Mouse (Mus musculus): ENCODE data around the gene Ddx17.

The Ddx17 gene

DNA sequence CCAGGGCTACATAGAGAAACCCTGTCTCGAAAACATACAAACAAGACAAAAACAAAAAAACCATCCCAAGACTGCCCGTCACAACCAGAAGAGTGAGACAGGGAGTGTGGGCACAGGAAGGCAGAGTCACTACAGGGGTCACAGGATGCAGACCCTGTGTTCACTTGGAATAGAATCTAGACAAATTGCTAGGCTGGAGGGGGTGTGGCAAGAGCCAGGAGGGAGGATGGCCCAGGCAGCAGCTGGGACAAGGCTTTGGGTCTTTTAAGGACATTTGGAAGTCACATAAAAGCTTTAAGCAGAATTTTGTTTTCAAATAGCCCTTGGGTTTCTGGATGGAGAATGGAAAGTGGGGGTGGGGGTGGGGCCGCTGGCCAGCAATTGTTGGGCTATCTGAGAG lies 28.0 kb downstream of the Ddx17 start:
- DNase-seq (ENCODE audit: low read depth, low spot score): no peak

DNA sequence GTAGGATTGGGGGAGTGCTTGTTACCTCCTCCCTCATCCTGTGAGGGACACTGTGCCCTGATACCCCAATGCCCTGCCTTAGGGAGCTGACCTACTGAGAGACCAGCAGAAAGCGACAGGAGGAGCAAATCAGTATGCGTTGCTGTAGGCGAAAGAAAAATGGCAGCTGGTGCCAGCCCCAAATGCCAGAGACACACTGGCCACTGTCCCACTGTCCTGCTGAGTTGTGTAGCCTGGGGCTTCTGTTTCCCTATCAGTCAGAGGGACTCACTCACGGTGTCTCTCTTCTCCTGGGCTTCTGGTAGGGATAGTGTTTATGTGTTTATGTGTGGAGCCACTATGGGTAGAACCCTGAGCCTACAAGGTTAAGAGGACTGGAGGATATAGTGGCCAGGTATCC lies 28.8 kb downstream of the Ddx17 start:
- no peak for DNase-seq (ENCODE audit: low read depth, low spot score)

DNA sequence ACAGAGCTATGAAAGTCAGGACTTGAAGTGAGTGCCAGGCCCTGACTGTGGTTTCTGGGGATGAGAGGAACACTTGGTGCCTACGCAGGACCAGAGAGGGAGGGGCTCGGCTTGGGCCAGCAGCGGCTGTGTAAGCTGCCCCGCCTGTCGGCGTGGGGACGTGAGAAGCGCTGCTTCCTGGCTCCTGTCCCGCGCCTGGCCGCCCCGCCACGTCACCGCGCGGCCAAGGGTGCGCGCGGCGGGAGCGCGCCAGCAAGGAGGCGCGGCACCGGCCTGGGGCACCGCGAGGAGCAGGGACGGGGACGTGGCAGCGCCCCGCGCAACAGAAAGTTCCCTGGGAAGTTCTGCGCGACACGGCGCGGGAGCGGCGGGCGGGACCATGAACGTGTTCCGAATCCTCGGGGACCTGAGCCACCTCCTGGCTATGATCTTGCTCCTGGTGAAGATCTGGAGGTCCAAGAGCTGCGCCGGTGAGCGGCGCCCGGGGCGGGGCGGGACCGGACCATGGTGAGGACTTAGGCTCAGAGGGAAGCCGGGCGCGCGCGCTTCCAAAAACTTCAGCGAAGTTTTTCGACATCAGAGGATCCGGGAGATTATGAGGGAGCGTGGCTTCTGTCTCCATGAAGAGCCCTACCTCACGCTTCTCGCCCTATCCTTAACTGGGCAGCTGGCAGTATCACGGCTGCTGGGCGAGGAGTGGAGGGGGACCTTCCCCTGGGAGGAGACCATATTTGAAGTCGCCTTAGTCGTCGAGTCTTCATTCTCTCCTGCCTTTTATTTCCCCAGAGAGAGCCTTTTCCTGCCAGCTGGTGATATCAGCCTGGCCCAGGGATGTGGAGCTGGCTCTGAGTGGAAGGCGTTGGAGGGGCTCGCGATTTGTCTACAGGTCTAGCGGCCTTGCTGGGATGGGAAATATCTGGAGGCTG lies 30.1 kb downstream of the Ddx17 start, which contains the start of gene Kdelr3:
Gene Kdelr3, plus strand, starts transcription at position 241 of the 926 bp plus-strand sequence.
- no peak for DNase-seq (ENCODE audit: low read depth, low spot score)

DNA sequence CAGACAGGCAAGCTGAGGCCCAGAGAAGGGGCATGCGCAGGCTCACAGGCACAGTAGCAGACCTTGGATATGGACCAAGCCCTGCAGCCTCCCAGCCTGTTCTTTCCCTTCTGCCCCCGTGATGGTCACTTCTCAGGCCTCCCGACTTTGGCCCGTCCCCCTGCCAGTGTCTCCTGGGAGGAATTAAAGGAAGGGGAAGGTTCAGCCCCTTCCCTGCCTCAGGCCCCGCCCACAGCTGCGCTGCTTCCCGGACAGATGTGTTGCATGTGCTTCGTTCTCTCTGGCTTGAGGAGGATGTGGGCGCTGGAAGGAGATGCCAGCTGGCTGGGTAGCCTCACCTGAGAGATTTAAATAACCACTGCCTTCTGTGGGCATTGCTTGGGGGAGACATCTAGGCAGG lies 32.6 kb downstream of the Ddx17 start:
- DNase-seq (ENCODE audit: low read depth, low spot score): no peak

DNA sequence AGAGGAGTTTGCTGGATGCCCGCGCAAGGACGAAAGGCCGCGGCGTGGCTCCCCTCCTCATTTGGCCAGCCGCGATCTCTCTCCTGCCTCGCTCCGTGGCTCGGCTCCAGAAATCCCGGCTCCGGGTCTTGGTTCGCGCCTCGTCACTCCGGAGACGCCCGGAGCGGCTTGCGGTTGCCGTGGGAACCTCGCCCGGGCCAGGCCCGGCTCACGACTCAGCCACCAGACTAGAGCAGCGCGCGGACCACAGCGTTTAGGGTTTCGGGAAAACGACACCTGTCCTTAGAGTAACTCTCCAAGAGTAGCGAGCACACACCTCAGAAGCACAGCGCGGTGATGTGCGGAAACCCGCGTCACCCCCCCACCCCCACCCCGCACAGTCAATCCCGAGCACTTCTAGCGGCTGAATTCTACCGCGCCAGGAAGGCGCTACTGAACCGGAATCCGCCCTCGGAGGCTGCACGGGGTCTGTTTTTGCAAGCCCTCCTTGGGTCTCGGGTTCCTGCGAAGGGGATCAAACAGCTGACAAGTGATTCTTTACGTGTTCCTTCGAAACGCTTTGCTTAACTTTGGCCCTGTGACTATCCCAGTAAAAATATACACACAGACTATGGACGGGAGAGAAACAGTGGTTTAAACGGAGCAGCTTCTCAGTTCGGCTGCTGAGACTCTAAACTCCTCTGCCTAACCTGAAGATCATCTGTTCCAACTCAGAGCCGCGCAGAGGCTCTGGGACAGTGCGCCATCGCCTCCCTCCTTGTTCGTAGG lies 34.8 kb downstream of the Ddx17 start:
- DNase-seq (ENCODE audit: low read depth, low spot score): no peak

DNA sequence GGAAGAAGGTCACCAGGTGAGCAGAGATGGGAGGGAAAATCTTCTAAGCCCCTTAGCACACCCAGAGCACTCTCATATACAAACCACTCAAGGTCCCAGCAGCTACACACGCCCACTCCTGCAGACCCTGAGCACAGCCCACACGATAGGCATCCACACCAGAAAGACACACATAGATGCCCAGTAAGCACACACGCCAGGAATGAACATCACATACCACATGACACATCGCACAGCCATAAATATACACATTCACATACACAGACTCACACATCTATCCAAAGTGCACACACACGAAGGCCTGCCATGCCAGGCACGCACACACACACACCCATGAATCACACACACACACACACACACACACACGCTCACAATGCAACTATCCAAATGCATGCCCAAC lies 36.1 kb downstream of the Ddx17 start:
- DNase-seq (ENCODE audit: low read depth, low spot score): no peak

DNA sequence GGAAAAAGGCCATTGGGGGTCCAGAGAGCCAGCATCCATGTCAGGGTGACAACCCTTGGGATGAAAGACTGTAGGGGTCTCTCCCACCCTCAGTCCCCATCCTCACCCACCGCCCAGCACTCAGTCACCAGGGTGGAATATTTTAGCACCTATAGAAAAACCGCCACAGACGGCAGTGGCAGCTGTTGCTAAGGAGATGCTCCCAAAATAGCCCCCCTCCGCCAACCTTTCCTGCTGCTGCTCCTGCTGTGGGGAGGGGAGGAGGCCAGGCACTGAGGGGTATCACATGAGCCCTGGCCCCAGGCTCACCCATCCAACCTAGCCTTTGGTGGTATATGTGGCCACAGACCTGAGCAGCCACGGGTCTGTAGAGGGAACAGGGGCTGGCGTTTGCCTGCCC lies 36.5 kb downstream of the Ddx17 start:
- no peak for DNase-seq (ENCODE audit: low read depth, low spot score)

DNA sequence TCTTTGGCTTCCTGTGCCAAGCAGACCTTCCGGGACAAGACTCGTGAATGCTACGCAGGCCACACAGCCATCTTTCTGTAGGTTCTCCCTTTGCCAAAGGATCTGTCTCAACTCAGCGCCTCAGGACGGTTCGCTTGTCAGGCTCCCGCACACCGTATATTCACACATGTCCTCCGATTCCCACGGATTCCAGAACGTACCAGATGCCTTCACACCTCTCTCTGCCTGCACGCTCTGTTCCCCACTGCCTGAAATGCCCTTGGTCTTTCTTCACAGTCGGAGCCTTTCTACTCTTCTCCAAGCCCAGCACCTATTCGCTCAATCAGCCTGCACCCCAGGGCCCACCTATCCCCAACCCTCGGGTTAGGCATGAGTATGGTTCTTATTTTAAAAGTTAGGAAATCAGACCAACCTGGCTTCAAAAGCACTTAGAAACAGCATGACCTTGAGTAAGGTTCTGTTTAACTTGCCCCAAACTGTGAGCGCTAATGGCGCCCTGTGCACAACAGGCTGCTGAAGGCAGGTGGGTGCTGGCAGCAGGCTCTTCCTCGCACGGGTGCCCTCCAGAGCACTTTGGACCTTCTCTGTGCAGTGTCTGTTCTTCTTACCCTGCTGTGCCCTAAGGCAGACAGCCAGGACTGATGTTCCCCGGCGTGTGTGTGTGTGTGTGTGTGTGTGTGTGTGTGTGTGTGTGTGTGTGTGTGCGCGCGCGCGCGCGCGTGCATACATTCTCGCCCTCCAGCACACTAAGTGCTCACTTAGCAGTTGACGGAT lies 39.3 kb downstream of the Ddx17 start:
- no peak for DNase-seq (ENCODE audit: low read depth, low spot score)

DNA sequence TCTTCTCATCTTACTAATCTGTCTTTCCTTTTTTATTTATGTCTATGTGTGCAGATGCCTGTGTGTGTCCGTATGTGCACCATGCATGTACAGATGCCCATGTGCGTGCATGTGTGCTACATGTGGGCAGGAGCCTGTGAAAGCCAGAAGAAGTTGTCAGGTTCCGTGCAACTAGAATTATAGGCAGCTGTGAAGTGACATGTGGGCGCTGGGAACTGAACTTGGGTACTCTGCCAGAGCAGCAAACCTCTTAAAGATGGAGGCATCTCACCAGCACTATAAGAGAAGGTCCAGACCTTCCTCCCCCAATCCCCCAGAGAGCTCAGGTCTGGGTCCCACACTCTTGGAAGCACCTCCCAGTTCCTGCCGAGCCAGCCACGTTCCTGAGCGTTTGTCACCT lies 40.1 kb downstream of the Ddx17 start:
- no peak for DNase-seq (ENCODE audit: low read depth, low spot score)

DNA sequence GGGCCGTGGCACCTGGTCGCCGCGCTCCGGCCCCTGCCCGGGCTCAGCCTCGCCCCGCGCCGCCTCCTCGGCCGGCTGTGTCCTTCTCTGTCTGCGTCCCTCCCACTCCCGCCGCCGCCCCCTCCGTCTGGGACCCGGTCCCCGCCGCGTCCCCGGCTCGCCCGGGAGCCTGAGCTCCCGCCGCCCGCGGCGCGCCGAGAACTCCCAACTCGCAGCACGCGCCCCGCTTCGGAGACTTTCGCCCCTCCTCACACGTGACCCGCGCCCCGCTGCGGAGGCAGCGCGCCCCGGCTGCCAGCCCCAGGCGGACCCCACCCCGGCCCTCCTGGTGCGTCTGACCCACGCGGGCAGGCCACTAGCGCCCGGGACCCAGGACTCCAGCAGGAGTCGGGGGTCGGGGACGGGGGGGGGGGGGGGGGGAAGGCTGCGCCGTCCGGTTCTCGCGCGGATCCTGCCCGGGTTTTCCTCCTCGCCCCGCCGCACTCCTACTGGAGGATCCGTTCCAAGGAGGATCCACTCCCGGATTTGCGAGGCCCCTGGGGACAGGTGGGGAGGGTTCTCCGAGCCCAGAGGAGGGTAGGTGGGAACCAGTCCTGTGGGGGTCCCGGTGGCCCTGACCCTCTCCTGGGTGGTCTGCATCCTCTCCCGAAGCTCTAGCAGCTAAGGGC lies 40.8 kb downstream of the Ddx17 start:
- no peak for DNase-seq (ENCODE audit: low read depth, low spot score)

DNA sequence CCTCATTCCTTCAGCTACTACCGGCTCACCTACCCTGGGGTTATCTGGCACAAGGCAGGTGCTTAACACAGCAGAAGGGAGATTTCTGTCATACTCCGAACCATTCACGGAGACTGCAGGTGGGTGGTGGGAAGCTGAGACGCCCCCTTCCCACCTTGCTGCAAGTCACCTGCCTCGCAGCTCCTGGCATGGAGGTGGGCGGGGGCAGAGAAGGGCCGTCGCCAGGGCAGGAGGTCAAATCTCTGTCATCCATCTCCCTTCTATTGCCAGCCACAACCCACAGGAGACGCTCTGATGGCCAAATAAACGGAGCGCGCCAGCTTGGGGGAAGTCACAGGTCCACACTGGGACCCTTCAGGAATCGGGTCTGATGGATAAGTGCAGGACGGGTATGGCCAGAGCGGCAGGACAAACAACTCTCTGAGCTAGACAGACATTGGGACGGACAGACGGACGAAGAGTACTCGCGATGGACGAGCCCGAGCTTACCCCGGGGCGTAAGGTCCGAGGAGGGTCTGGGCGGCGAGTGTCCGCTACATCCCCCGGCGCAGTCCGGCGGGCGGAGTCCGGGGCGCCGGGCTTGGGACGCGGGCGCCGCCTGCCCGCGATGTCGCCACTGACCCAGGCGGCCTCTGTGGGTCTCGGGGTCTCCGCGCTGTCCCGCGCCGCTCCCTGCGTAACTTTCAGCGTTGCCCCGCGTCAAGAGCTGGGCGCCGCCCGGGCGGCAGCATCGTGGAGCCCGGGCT lies 41.7 kb downstream of the Ddx17 start, which contains the start of gene Kcnj4:
Gene Kcnj4, minus strand, starts transcription at position 535 of the 746 bp plus-strand sequence.
- no peak for DNase-seq (ENCODE audit: low read depth, low spot score)

DNA sequence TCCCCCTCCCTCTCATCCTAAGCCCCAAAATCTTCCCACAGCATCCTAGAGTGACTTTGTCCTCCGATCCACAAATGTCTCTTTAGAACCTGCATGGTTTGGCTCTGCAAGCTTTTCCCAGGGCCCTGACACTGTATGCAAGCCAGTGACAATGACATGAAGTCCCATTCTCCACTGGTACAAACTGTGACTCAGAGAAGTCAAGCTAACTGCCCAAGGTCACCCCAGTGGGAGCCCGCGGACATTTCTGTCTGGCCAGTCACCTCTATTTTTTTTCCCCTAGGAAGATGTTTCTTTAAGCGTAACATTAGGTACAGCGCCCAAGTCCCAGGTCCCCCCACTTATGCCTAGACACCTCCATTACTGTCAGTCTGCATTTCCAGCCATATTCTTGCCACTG lies 43.1 kb downstream of the Ddx17 start:
- DNase-seq (ENCODE audit: low read depth, low spot score): no peak

DNA sequence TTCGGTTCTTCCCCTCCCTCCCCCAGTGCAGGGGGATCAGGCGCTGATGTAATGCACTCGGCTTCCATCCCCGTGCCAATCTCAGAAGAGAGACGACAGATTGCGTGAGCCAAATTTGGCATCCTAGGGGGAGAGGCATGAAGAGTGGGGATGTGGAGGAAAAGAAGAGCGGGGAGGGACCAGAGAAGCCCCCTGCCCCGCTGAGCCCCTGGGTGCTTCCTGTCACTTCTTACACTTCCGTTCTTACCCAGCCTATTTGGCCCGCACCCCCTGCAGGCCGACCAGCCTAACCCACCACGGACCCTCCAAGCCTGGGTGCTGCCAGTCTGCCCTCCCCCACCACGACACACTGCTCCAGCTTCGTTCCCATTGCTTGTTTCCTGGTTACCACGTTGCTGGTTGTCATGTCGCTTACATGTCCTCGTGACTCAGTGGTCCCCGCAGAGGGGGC lies 43.6 kb downstream of the Ddx17 start:
- DNase-seq (ENCODE audit: low read depth, low spot score): no peak

DNA sequence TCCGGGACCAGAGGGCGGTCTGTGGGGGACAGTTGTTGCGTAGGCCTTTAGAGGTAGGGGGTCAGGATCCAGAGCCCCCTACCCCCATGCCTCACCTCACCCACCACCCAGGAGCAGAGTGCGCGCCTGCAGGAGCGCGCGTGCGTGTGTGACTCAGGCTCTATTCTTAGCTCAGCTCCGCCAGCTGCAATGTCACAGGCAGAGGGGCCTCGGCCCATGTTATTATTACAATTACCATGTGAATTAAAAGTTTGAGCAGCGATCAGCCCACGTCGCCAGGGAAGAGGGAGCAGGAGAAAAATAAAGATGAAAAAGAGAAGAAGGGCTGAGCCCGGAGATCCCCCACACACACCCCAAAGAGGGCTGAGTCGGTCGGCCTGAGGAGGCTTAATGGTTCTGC lies 46.4 kb downstream of the Ddx17 start:
- DNase-seq (ENCODE audit: low read depth, low spot score): no peak

DNA sequence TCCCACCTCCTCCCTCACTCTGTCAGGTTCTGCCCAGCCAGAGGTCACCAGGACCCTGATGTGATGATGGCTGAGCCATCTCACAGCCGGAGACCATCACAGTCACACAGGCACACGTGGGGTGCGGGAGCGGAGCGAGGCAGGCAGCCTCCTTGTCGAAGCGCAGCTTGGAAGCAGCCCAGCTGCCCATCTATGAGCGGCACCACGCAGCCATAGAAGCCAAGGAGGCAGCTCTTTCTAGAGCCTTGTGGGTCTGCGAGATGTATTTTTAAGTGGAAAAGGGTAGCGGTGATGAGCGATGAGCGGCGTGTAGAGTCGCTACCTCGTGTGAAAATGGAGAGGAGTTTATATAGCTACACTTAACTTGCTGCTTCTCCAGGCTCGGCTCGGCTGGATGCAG lies 53.0 kb downstream of the Ddx17 start:
- no peak for DNase-seq (ENCODE audit: low read depth, low spot score)

DNA sequence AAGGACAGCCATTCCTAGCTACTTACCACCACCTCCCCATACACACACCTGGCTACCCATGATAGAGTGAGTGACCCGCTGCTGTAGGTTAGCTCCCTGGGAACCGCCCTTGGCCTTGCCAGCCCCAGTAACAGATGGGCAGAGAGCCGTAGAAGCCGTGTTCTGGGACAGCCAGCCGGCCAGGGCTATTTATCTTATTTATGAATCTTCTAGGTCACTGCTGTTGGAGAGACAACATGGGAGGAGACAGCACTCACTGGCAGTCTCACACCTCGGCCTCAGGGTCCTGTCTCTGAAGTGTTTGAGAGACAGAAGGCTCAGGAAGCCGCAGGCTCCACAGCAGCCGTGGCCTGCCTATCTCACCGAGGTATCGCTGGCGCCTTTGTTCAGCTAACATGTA lies 57.1 kb downstream of the Ddx17 start:
- no peak for DNase-seq (ENCODE audit: low read depth, low spot score)

DNA sequence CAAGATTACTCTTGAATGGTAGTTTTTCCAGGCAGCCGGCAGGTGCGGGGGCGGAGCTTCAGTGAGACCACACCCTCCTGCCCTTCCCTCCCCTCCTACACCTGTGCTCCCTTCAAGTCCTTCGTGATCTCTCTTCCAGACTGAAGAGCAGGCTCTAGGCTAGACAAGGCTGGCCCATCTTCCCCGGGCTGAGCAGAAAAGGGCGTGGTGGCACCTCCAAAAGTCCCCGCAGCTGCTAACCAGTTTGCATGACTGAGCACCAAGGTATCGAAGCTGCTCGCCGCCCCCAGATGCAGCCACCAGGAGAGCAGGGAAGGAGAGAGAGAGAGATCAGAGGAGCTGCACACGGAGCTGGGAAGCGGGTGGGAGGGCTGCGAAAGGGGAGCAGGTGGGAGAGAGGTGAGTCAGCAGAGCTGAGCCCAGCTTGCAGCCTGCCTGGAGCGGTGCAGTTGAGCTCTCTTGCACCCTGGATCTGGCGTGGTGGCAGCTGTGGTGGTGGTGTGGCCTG lies 65.3 kb downstream of the Ddx17 start:
- peak; percentile 84 for DNase-seq (ENCODE audit: low read depth, low spot score)
